ENCODE assay signal across 9 mouse cellular contexts in genomic region chr3:124274928-124275609, GRCm38 (mm10). TPM values are rescaled to one million over a fixed set of nuclear protein-coding genes. Genes with fewer than 3 reads are reported as not detected.
DNase-seq lines count a peak whose midpoint lies in the region; ATAC-seq lines count a peak whose summit lies in the region.
"Not testable (repeated sequence)": the region's sequence is repeated elsewhere in the genome, so short reads cannot be mapped to it uniquely, and the experiment has no call there.
"Had no signal": no experiment of that assay in that cellular context is flagged by ENCODE, and none has a peak within 500 bp of the region (broad histone marks: within the 10 kb centered on the region; RNA-seq: fewer than 3 reads in every experiment).

No protein-coding gene starts in this region.

- H3K4me2 ChIP-seq in embryonic facial prominence, embryonic 14.5 days (ENCODE audit: low read depth, low read length) = peak overlapping the region; percentile 39
- H3K4me2 ChIP-seq in heart, embryonic 12.5 days = peak overlapping the region; percentile 42; the same call in 1 of the 2 replicates
- not testable (repeated sequence) for H3K4me2 ChIP-seq in midbrain, embryonic 11.5 days

- H3K4me3 ChIP-seq in embryonic facial prominence, embryonic 14.5 days (ENCODE audit: low read depth, low read length); heart, embryonic 12.5 days; midbrain, embryonic 11.5 days (ENCODE audit: low read depth, low read length): not testable (repeated sequence)

- not testable (repeated sequence) for H3K4me1 ChIP-seq in embryonic facial prominence, embryonic 14.5 days (ENCODE audit: control insufficient read depth, insufficient read depth, low read length); heart, embryonic 12.5 days (replicated peaks)
- peaks cover 11% of the 10 kb centered on the region; the same call in 1 of the 2 replicates for H3K4me1 ChIP-seq in midbrain, embryonic 11.5 days (ENCODE audit: control insufficient read depth, insufficient read depth, low read length)

- intact Hi-C loops in left cerebral cortex, postnatal 10 days (cut with DNase I) = loop anchor here (2.0 to 10.0 kb wide), 3 partner anchors 312 to 758 kb away; partner anchors contain the start of gene Ndst3

- not testable (repeated sequence) for ATAC-seq in embryonic facial prominence, embryonic 14.5 days (ENCODE audit: low read depth); heart, embryonic 12.5 days (ENCODE audit: insufficient number of reproducible peaks, low FRiP score)
- 0 out of 2 replicates have a peak, but pooled peaks have one; percentile 31 for ATAC-seq in midbrain, embryonic 11.5 days (ENCODE audit: low FRiP score)

- H3K9me3 ChIP-seq in embryonic facial prominence, embryonic 14.5 days (ENCODE audit: control insufficient read depth, low read length); heart, embryonic 12.5 days (replicated peaks); midbrain, embryonic 11.5 days (ENCODE audit: control insufficient read depth, low read length): not testable (repeated sequence)

- 9% methylated on average over 13 of the region's 13 CpGs for WGBS in embryonic facial prominence, embryonic 14.5 days
- WGBS in heart, embryonic 12.5 days = 12% methylated on average over 13 of the region's 13 CpGs
- 8% methylated on average over 13 of the region's 13 CpGs for WGBS in midbrain, embryonic 11.5 days

- peak; percentile 51 for DNase-seq in ES-CJ7 (ENCODE audit: low read depth, low spot score)
- peak; percentile 1 for DNase-seq in c-Kit-positive CD71-positive TER-119-positive erythroid progenitor cells, embryonic 14.5 days (ENCODE audit: low spot score)
- peak; percentile 81 for DNase-seq in embryonic facial prominence, embryonic 14.5 days (ENCODE audit: low spot score)
- peak; percentile 14 for DNase-seq in kidney, adult 18-20 months
- peak; percentile 37 to 50 for DNase-seq in left cerebral cortex, postnatal 10 days (ENCODE audit: extremely low spot score in 1 of 2, low spot score in 2 of 2)
- DNase-seq in midbrain, embryonic 11.5 days (ENCODE audit: low spot score, missing footprints) = peak; percentile 88
- peak; percentile 43 for DNase-seq in right cerebral cortex, postnatal 25 days

- H3K36me3 ChIP-seq in embryonic facial prominence, embryonic 14.5 days (ENCODE audit: control insufficient read depth, insufficient read depth, low read length); heart, embryonic 12.5 days; midbrain, embryonic 11.5 days (ENCODE audit: control insufficient read depth, insufficient read depth, low read length): not testable (repeated sequence)

- H3K27ac ChIP-seq in embryonic facial prominence, embryonic 14.5 days (replicated peaks; ENCODE audit: low read depth, low read length); heart, embryonic 12.5 days (ENCODE audit: poor library complexity, severe bottlenecking); midbrain, embryonic 11.5 days (ENCODE audit: low read depth, low read length): not testable (repeated sequence)

- not testable (repeated sequence) for H3K27me3 ChIP-seq in embryonic facial prominence, embryonic 14.5 days (replicated peaks; ENCODE audit: control insufficient read depth, insufficient read depth, low read length); heart, embryonic 12.5 days (replicated peaks); midbrain, embryonic 11.5 days (ENCODE audit: control insufficient read depth, insufficient read depth, low read length)

- H3K9ac ChIP-seq in embryonic facial prominence, embryonic 14.5 days (ENCODE audit: low read depth, low read length); heart, embryonic 12.5 days: not testable (repeated sequence)
- peak overlapping the region; percentile 31; the same call in 1 of the 2 replicates for H3K9ac ChIP-seq in midbrain, embryonic 11.5 days (ENCODE audit: low read length)

RNA-seq across cellular contexts. Expression of gene Tram1l1, which starts 45.6 kb away (rescaled TPM):
- polyA plus RNA-seq in embryonic facial prominence, embryonic 14.5 days (2014; fragmentation: Nextera tagmentation; extraction: Ambion mirVana) = 9.8 and 13.9 TPM in 2 replicates
- 4.6 and 4.8 TPM in 2 replicates for polyA plus RNA-seq in heart, embryonic 12.5 days (2016; fragmentation: Nextera tagmentation; extraction: Ambion mirVana)
- total RNA-seq in left cerebral cortex, postnatal 10 days (2021) = 10 to 100 TPM; 19.6 TPM
- polyA plus RNA-seq in midbrain, embryonic 11.5 days (2014; fragmentation: Nextera tagmentation; extraction: Ambion mirVana) = 28.5 and 33.0 TPM in 2 replicates
- total RNA-seq: G1E had no signal
- polyA plus RNA-seq: G1E had no signal

Comparison
In these comparisons a context has a peak if more than half of its experiments do, and no peak if none do; other contexts are left out.
1. DNase-seq: peak in every context shown above with its lines; median percentile 88 in midbrain, embryonic 11.5 days; 81 in embryonic facial prominence, embryonic 14.5 days; 51 in ES-CJ7; 44 in left cerebral cortex, postnatal 10 days; 43 in right cerebral cortex, postnatal 25 days; 14 in kidney, adult 18-20 months; 1 in c-Kit-positive CD71-positive TER-119-positive erythroid progenitor cells, embryonic 14.5 days.